Comparison of ENCODE assay signal across 13 mouse cellular contexts in the genomic region with DNA sequence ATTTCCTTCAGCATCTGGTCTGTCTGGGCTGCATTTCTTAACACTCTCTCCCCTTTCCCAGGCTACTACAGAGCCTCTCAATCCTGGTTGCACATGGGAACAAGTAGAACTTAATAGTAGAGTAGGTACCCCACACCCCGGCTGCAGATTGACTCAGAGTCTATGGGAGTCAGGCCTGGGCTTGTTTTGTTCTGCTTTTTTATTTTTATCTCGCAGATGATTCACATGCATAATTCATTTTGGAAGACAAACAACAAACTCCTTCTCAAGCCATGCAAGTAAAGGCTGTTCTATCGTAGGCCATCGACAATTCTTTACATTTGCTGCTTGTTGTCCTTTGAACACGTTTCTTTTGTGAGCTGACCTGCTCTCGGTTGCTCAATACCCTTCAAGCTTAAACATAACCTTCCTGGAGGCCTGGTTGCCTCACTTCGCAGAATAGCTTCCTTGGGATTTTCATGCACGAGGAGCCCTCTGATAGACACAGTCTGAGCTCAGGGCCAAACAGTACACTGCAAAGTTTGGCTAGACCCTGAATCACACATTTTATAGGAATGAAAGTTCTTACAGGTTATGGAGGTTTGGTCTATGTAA. TPM values are rescaled to one million over a fixed set of nuclear protein-coding genes. Genes with fewer than 3 reads are reported as not detected.
DNase-seq lines count a peak whose midpoint lies in the region; ATAC-seq lines count a peak whose summit lies in the region.
"Had no signal": no experiment of that assay in that cellular context is flagged by ENCODE, and none has a peak within 500 bp of the region (broad histone marks: within the 10 kb centered on the region; RNA-seq: fewer than 3 reads in every experiment).

No protein-coding gene starts in this region.

- H3K9ac ChIP-seq in lung, embryonic 15.5 days = no peak overlapping the region
- H3K9ac ChIP-seq in hindbrain, embryonic 14.5 days = no peak overlapping the region
- H3K9ac ChIP-seq: heart, embryonic 15.5 days; midbrain, embryonic 13.5 days had no signal

- no peak for ATAC-seq in lung, embryonic 15.5 days (ENCODE audit: borderline replicate concordance, extremely low read depth, low FRiP score, low TSS enrichment)
- 0 out of 2 replicates have a peak, but pooled peaks have one; percentile 5 for ATAC-seq in common myeloid progenitor, adult 5-6 weeks (replicated peaks; ENCODE audit: low read depth, poor library complexity, severe bottlenecking)
- ATAC-seq in hindbrain, embryonic 14.5 days (ENCODE audit: low FRiP score) = no peak
- ATAC-seq: midbrain, embryonic 13.5 days; Patski had no signal

- no peak overlapping the region; the same call in 1 of the 2 replicates for H3K4me2 ChIP-seq in lung, embryonic 15.5 days
- no peak overlapping the region for H3K4me2 ChIP-seq in hindbrain, embryonic 14.5 days (replicated peaks)
- H3K4me2 ChIP-seq: midbrain, embryonic 13.5 days had no signal

- H3K4me1 ChIP-seq in lung, embryonic 15.5 days = peaks cover 20% of the 10 kb centered on the region
- peaks cover 10% of the 10 kb centered on the region; the same call in 1 of the 2 replicates for H3K4me1 ChIP-seq in hindbrain, embryonic 14.5 days (replicated peaks; ENCODE audit: control insufficient read depth, insufficient read depth, low read length)

- no peaks in the 10 kb centered on the region for H3K36me3 ChIP-seq in lung, embryonic 15.5 days
- H3K36me3 ChIP-seq in splenic B cell, adult 2 months (ENCODE audit: control insufficient read depth, insufficient read depth, low read length, poor library complexity, severe bottlenecking) = no peaks in the 10 kb centered on the region
- no peaks in the 10 kb centered on the region for H3K36me3 ChIP-seq in hindbrain, embryonic 14.5 days (replicated peaks; ENCODE audit: control insufficient read depth, insufficient read depth)
- H3K36me3 ChIP-seq: heart, embryonic 15.5 days; midbrain, embryonic 13.5 days had no signal

- H3K9me3 ChIP-seq in lung, embryonic 15.5 days = no peaks in the 10 kb centered on the region
- no peaks in the 10 kb centered on the region for H3K9me3 ChIP-seq in hindbrain, embryonic 14.5 days (ENCODE audit: control insufficient read depth, low read length)
- H3K9me3 ChIP-seq: heart, embryonic 15.5 days; midbrain, embryonic 13.5 days had no signal

- DNase-seq in adrenal gland, postnatal 10 days = peak; percentile 32
- no peak for DNase-seq in adrenal gland, postnatal 4 days (ENCODE audit: low spot score in 2 of 2)
- DNase-seq in lung, postnatal 10 days = no peak
- peak; percentile 17 for DNase-seq in splenic B cell, adult 2 months (ENCODE audit: low read depth, low spot score)
- DNase-seq in left cerebral cortex, adult 11 months (ENCODE audit: low spot score) = no peak
- no peak for DNase-seq in hindbrain, embryonic 14.5 days (ENCODE audit: low spot score)
- DNase-seq: right cerebral cortex, postnatal 4 days; thymus, postnatal 25 days had no signal

- no peaks in the 10 kb centered on the region for H3K27me3 ChIP-seq in lung, embryonic 15.5 days
- H3K27me3 ChIP-seq in splenic B cell, adult 2 months (ENCODE audit: control insufficient read depth, insufficient read depth, low read length, poor library complexity, severe bottlenecking) = no peaks in the 10 kb centered on the region
- no peaks in the 10 kb centered on the region for H3K27me3 ChIP-seq in hindbrain, embryonic 14.5 days (ENCODE audit: control insufficient read depth, insufficient read depth, low read length)
- H3K27me3 ChIP-seq: heart, embryonic 15.5 days; Patski had no signal

- WGBS in lung, embryonic 15.5 days = 72% methylated on average over 8 of the region's 8 CpGs
- 63% methylated on average over 8 of the region's 8 CpGs for WGBS in hindbrain, embryonic 14.5 days

- no peak overlapping the region for H3K4me3 ChIP-seq in lung, embryonic 15.5 days
- H3K4me3 ChIP-seq in hindbrain, embryonic 14.5 days (replicated peaks; ENCODE audit: low read length) = no peak overlapping the region
- H3K4me3 ChIP-seq: heart, embryonic 15.5 days; midbrain, embryonic 13.5 days had no signal

- 0 out of 2 replicates have a peak overlapping the region, but pooled peaks have one; percentile 5 for H3K27ac ChIP-seq in lung, embryonic 15.5 days
- H3K27ac ChIP-seq in hindbrain, embryonic 14.5 days = no peak overlapping the region
- H3K27ac ChIP-seq: heart, embryonic 15.5 days; midbrain, embryonic 13.5 days had no signal

RNA-seq across cellular contexts. Expression of a gene that starts 1.2 kb away (rescaled TPM):
- total RNA-seq in adrenal gland, postnatal 10 days (2021) = 1 to 10 TPM; 9.7 to 9.8 TPM
- 10 to 100 TPM; 15.5 to 16.8 TPM for total RNA-seq in adrenal gland, postnatal 4 days (2021)
- polyA plus RNA-seq in lung, embryonic 15.5 days (2015; fragmentation: Nextera tagmentation; extraction: Ambion mirVana) = 12.3 and 15.0 TPM in 2 replicates
- total RNA-seq in common myeloid progenitor, adult 5-6 weeks (2017) = 8.4 and 10.0 TPM in 2 replicates
- 2.3 and 3.1 TPM in 2 replicates for polyA plus RNA-seq in hindbrain, embryonic 14.5 days (2014; fragmentation: Nextera tagmentation; extraction: Ambion mirVana)

RNA-seq across cellular contexts. Expression of a gene that starts 1.4 kb away (rescaled TPM):
- total RNA-seq in adrenal gland, postnatal 10 days (2021) = 1 to 10 TPM; 4.4 to 7.5 TPM
- 10 to 100 TPM in 1 of 2 experiments, 1 to 10 TPM in 1; 9.4 to 12.9 TPM for total RNA-seq in adrenal gland, postnatal 4 days (2021)
- 4.7 TPM in 2 replicates for polyA plus RNA-seq in lung, embryonic 15.5 days (2015; fragmentation: Nextera tagmentation; extraction: Ambion mirVana)
- 19.4 and 26.2 TPM in 2 replicates for total RNA-seq in common myeloid progenitor, adult 5-6 weeks (2017)
- 0.72 and 0.86 TPM in 2 replicates for polyA plus RNA-seq in hindbrain, embryonic 14.5 days (2014; fragmentation: Nextera tagmentation; extraction: Ambion mirVana)

Comparison
In these comparisons a context has a peak if more than half of its experiments do, and no peak if none do; other contexts are left out.
1. DNase-seq: peak in adrenal gland, postnatal 10 days (single experiment) and splenic B cell, adult 2 months (single experiment); none in adrenal gland, postnatal 4 days (0 of 2), lung, postnatal 10 days (single experiment), left cerebral cortex, adult 11 months (single experiment) and hindbrain, embryonic 14.5 days (single experiment).